Mouse (Mus musculus) embryonic facial prominence, embryonic 12.5 days (tissue): ENCODE data around the gene Wdr90. TPM values are rescaled to one million over a fixed set of nuclear protein-coding genes. Genes with fewer than 3 reads are reported as not detected.

Experiments
- microRNA-seq: library from miRNA; unstranded; fragments of <30 nt; microRNA quantifications from one replicate; pipeline ENCODE4, GENCODE M21; 2017
- polyA plus RNA-seq: library from polyadenylated mRNA; unstranded; fragments of >200 nt; fragmentation: Nextera tagmentation; extraction: Ambion mirVana; gene quantifications from 2 replicates; pipeline ENCODE4 v1.2.1, GENCODE M21; 2016

Gene Wdr90
- polyA plus RNA-seq, 1 experiment from 2014 or later: 36.3 TPM

Small RNA genes within 50 kb of the gene (microRNA-seq; reads per million reads assigned to microRNA genes)
- 0.54 reads per million for gene Mir3082

Other genes starting within 250 kb of the Wdr90 start
- gene Gng13, start 144.3 kb downstream of the Wdr90 start, polyA plus RNA-seq: 2.6 and 5.6 TPM in 2 replicates
- gene Chtf18, start 134.1 kb downstream of the Wdr90 start, polyA plus RNA-seq: 43.5 and 45.9 TPM in 2 replicates
- 27.0 and 29.1 TPM in 2 replicates for gene Rpusd1, start 133.8 kb downstream of the Wdr90 start, polyA plus RNA-seq
- gene Mslnl, start 125.5 kb downstream of the Wdr90 start, polyA plus RNA-seq: 0.35 and 0.41 TPM in 2 replicates
- 0.37 and 0.38 TPM in 2 replicates for gene Msln, start 107.1 kb downstream of the Wdr90 start, polyA plus RNA-seq
- gene Narfl, start 87.7 kb downstream of the Wdr90 start, polyA plus RNA-seq: 23.9 and 25.6 TPM in 2 replicates
- gene Haghl, start 75.8 kb downstream of the Wdr90 start, polyA plus RNA-seq: 93.0 and 95.4 TPM in 2 replicates
- gene Ccdc78, start 74.9 kb downstream of the Wdr90 start, polyA plus RNA-seq: 0.18 and 0.29 TPM in 2 replicates
- 72.0 and 77.0 TPM in 2 replicates for gene Fam173a, start 68.6 kb downstream of the Wdr90 start, polyA plus RNA-seq
- not detected in 2 replicates for gene AC134908.4, start 65.8 kb downstream of the Wdr90 start, polyA plus RNA-seq
- 58.7 and 65.9 TPM in 2 replicates for gene Metrn, start 64.4 kb downstream of the Wdr90 start, polyA plus RNA-seq
- gene Fbxl16, start 52.4 kb downstream of the Wdr90 start, polyA plus RNA-seq: 5.9 and 6.7 TPM in 2 replicates
- 26.0 and 29.6 TPM in 2 replicates for gene Wdr24, start 37.9 kb downstream of the Wdr90 start, polyA plus RNA-seq
- gene Jmjd8, start 32.6 kb downstream of the Wdr90 start, polyA plus RNA-seq: 53.9 and 57.0 TPM in 2 replicates
- 334 and 338 TPM in 2 replicates for gene Stub1, start 28.1 kb downstream of the Wdr90 start, polyA plus RNA-seq
- 1.2 and 1.6 TPM in 2 replicates for gene Rhbdl1, start 24.2 kb downstream of the Wdr90 start, polyA plus RNA-seq
- gene Gm20683, start 19.7 kb downstream of the Wdr90 start, polyA plus RNA-seq: 1.5 and 2.4 TPM in 2 replicates
- gene Rhot2, start 16.6 kb downstream of the Wdr90 start, polyA plus RNA-seq: 23.0 and 26.9 TPM in 2 replicates
- 9.0 and 10.1 TPM in 2 replicates for gene Mcrip2, start 7.3 kb upstream of the Wdr90 start, polyA plus RNA-seq
- 56.8 and 57.0 TPM in 2 replicates for gene Mettl26, start 13.6 kb upstream of the Wdr90 start, polyA plus RNA-seq
- gene Wfikkn1, start 19.4 kb upstream of the Wdr90 start, polyA plus RNA-seq: 0.45 and 0.62 TPM in 2 replicates
- gene Rab40c, start 58.2 kb upstream of the Wdr90 start, polyA plus RNA-seq: 37.4 and 40.9 TPM in 2 replicates
- 49.9 and 51.7 TPM in 2 replicates for gene Pigq, start 83.4 kb upstream of the Wdr90 start, polyA plus RNA-seq
- 0.14 and 0.69 TPM in 2 replicates for gene Nhlrc4, start 83.5 kb upstream of the Wdr90 start, polyA plus RNA-seq
- 0.14 and 0.20 TPM in 2 replicates for gene A930017K11Rik, start 91.1 kb upstream of the Wdr90 start, polyA plus RNA-seq
- 33.1 and 34.6 TPM in 2 replicates for gene Capn15, start 124.3 kb upstream of the Wdr90 start, polyA plus RNA-seq
- 30.4 and 33.1 TPM in 2 replicates for gene Rab11fip3, start 208.1 kb upstream of the Wdr90 start, polyA plus RNA-seq
- 38.5 and 39.0 TPM in 2 replicates for gene Decr2, start 228.8 kb upstream of the Wdr90 start, polyA plus RNA-seq
- 122 and 128 TPM in 2 replicates for gene Nme4, start 234.1 kb upstream of the Wdr90 start, polyA plus RNA-seq